Mouse (Mus musculus) sigmoid colon, adult 10 weeks (tissue): ENCODE measurements around the gene Vmn1r122. TPM values are rescaled to one million over a fixed set of nuclear protein-coding genes. Genes with fewer than 3 reads are reported as not detected.

ENCODE experiments used
- polyA plus RNA-seq: library from polyadenylated mRNA; stranded (reverse); fragments of 350-450 nt; fragmentation: Illumina TruSeq; extraction: RNeasy Lipid Tissue Mini Kit (QIAGEN cat#74804); gene quantifications from one replicate; pipeline ENCODE4 v1.2.3, GENCODE M21; 2014; ENCODE audit warnings: low read depth, low replicate concordance

The Vmn1r122 gene
- polyA plus RNA-seq = not detected

GRCm38 (mm10) chr7:21134028-21134427 lies at the start of gene Vmn1r122:
Vmn1r122 (minus strand) TSS chr7:21134128.

GRCm38 (mm10) chr7:21161885-21162284 lies 28.0 kb upstream of the Vmn1r122 start, which contains the start of gene Vmn1r123:
Vmn1r123 (plus strand) TSS chr7:21162185.

GRCm38 (mm10) chr7:21098413-21098812 lies 35.5 kb downstream of the Vmn1r122 start, which contains the start of gene Vmn1r121:
Vmn1r121 (minus strand) TSS chr7:21098513.

Other genes with a start within 250 kb of the Vmn1r122 start
- not detected for gene Vmn1r118, start 221.8 kb downstream of the Vmn1r122 start, polyA plus RNA-seq
- gene Vmn1r119, start 121.7 kb downstream of the Vmn1r122 start, polyA plus RNA-seq = not detected
- not detected for gene Vmn1r120, start 80.3 kb downstream of the Vmn1r122 start, polyA plus RNA-seq
- gene Vmn1r121, start 35.6 kb downstream of the Vmn1r122 start, polyA plus RNA-seq = not detected
- gene Vmn1r123, start 28.1 kb upstream of the Vmn1r122 start, polyA plus RNA-seq = not detected
- gene Gm5157, start 56.3 kb upstream of the Vmn1r122 start, polyA plus RNA-seq = not detected
- not detected for gene Vmn1r124, start 126.5 kb upstream of the Vmn1r122 start, polyA plus RNA-seq
- not detected for gene Vmn1r125, start 138.1 kb upstream of the Vmn1r122 start, polyA plus RNA-seq
- gene Vmn1r126, start 167.3 kb upstream of the Vmn1r122 start, polyA plus RNA-seq = not detected
- gene Vmn1r127, start 185.7 kb upstream of the Vmn1r122 start, polyA plus RNA-seq = not detected
- not detected for gene Vmn1r128, start 215.2 kb upstream of the Vmn1r122 start, polyA plus RNA-seq
- not detected for gene Vmn1r129, start 227.2 kb upstream of the Vmn1r122 start, polyA plus RNA-seq